Mouse (Mus musculus) myocyte (in vitro differentiated cells): Measurements from ENCODE around the gene Ly6g.
"Not testable (repeated sequence)": the region's sequence is repeated elsewhere in the genome, so short reads cannot be mapped to it uniquely, and the experiment has no call there.

Source experiments
- CEBPB ChIP-seq: IDR thresholded peaks from 2 replicates; pipeline ENCODE4 v1.6.1; 2011; ENCODE audit warnings: mild to moderate bottlenecking, moderate library complexity; ENCODE audit not compliant: poor library complexity, insufficient read depth, severe bottlenecking
- E2F4 ChIP-seq: IDR thresholded peaks from one replicate; pipeline ENCODE4 v1.6.1; 2011; ENCODE audit warnings: mild to moderate bottlenecking, control low read depth, moderate library complexity; ENCODE audit not compliant: insufficient read depth
- MAX ChIP-seq: IDR thresholded peaks from one replicate; pipeline ENCODE4 v1.6.1; 2011; ENCODE audit warnings: low read depth, mild to moderate bottlenecking, control low read depth
- MYOD1 ChIP-seq, 3 experiments: IDR thresholded peaks; one replicate each; pipeline ENCODE4 v1.6.1; 2011; ENCODE audit warnings: control low read depth in 2 of 3, low read depth in 2 of 3, mild to moderate bottlenecking in 2 of 3, moderate library complexity in 1 of 3; ENCODE audit not compliant: insufficient read length in 2 of 3, control insufficient read depth in 1 of 3
- MYOG ChIP-seq, 3 experiments: IDR thresholded peaks; one replicate each; pipeline ENCODE4 v1.6.1; 2011; ENCODE audit warnings: control low read depth in 2 of 3, low read depth in 2 of 3, mild to moderate bottlenecking in 2 of 3; ENCODE audit not compliant: insufficient read length in 2 of 3, control insufficient read depth in 1 of 3, insufficient read depth in 1 of 3
- POLR2A ChIP-seq: IDR thresholded peaks from one replicate; pipeline ENCODE4 v1.6.1; 2011; ENCODE audit warnings: low read depth, mild to moderate bottlenecking, control low read depth, moderate library complexity; ENCODE audit not compliant: insufficient read length
- POLR2AphosphoS2 ChIP-seq: IDR thresholded peaks from one replicate; pipeline ENCODE4 v1.6.1; 2011; ENCODE audit warnings: low read depth, control low read depth; ENCODE audit not compliant: insufficient read length
- SRF ChIP-seq: IDR thresholded peaks from one replicate; pipeline ENCODE4 v1.6.1; 2011; ENCODE audit warnings: low read depth; ENCODE audit not compliant: control insufficient read depth, insufficient read length
- TCF12 ChIP-seq: IDR thresholded peaks from one replicate; pipeline ENCODE4 v1.6.1; 2011; ENCODE audit warnings: mild to moderate bottlenecking, control low read depth; ENCODE audit not compliant: poor library complexity, insufficient read depth, severe bottlenecking
- TCF3 ChIP-seq: IDR thresholded peaks from one replicate; pipeline ENCODE4 v1.6.1; 2011; ENCODE audit warnings: low read depth, control low read depth; ENCODE audit not compliant: insufficient read length
- USF1 ChIP-seq: IDR thresholded peaks from one replicate; pipeline ENCODE4 v1.6.1; 2011; ENCODE audit warnings: low read depth, mild to moderate bottlenecking, control low read depth, moderate library complexity

GRCm38 (mm10) chr15:75118742-75119141 is 36.3 kb upstream of the Ly6g start:
- TF ChIP-seq MAX; MYOD1 (IDR thresholded peaks at IDR 0.05; ENCODE audit: control insufficient read depth in 1 of 3, insufficient read length in 2 of 3, low read depth in 2 of 3); TCF12; POLR2A; SRF; USF1; MYOG (IDR thresholded peaks at IDR 0.05; ENCODE audit: control insufficient read depth in 1 of 3, insufficient read depth in 1 of 3, insufficient read length in 2 of 3, low read depth in 2 of 3); TCF3; POLR2AphosphoS2; CEBPB; E2F4: not testable (repeated sequence)
